Mouse (Mus musculus) intestine, embryonic 14.5 days (tissue): ENCODE measurements around the gene Ces2a. TPM values are rescaled to one million over a fixed set of nuclear protein-coding genes. Genes with fewer than 3 reads are reported as not detected.

Experiments used
- ATAC-seq: fragments of 200-750 bp; cut with Nextera tagmentation; replicated peaks from 2 replicates; pipeline ENCODE4 v1.8.0; 2017; ENCODE audit warnings: low read depth, moderate number of reproducible peaks, moderate TSS enrichment, moderate library complexity; ENCODE audit not compliant: low FRiP score, low TSS enrichment
- DNase-seq: peaks from one replicate; pipeline ENCODE4 v3.0.0-alpha.2; 2018; ENCODE audit warnings: low spot score
- H3K27ac ChIP-seq: fragments of 300-500 bp; sonication (generic); 2 replicates; pipeline ENCODE4 v1.5.1; 2014; ENCODE audit warnings: low read depth, mild to moderate bottlenecking, control low read depth
- H3K27me3 ChIP-seq: fragments of 300-500 bp; sonication (generic); replicated peaks from 2 replicates; pipeline ENCODE4 v1.6.1; 2014; ENCODE audit warnings: low read length, control low read depth; ENCODE audit not compliant: control insufficient read depth, insufficient read depth
- H3K36me3 ChIP-seq: fragments of 300-500 bp; sonication (generic); 2 replicates; pipeline ENCODE4 v1.6.1; 2014; ENCODE audit warnings: low read length, control low read depth; ENCODE audit not compliant: control insufficient read depth, insufficient read depth
- H3K4me1 ChIP-seq: fragments of 300-500 bp; sonication (generic); replicated peaks from 2 replicates; pipeline ENCODE4 v1.6.1; 2014; ENCODE audit warnings: low read length, control low read depth, mixed read lengths; ENCODE audit not compliant: control insufficient read depth, insufficient read depth
- H3K4me2 ChIP-seq: fragments of 300-500 bp; sonication (generic); 2 replicates; pipeline ENCODE4 v1.6.1; 2014; ENCODE audit warnings: low read length
- H3K4me3 ChIP-seq: fragments of 300-500 bp; sonication (generic); 2 replicates; pipeline ENCODE4 v1.5.1; 2014; ENCODE audit warnings: low read depth, low read length, control low read depth, mixed read lengths
- H3K9ac ChIP-seq: fragments of 300-500 bp; sonication (generic); 2 replicates; pipeline ENCODE4 v1.6.1; 2014; ENCODE audit warnings: mild to moderate bottlenecking, low read length
- H3K9me3 ChIP-seq: fragments of 300-500 bp; sonication (generic); 2 replicates; pipeline ENCODE4 v1.6.1; 2016; ENCODE audit warnings: low read length, control low read depth; ENCODE audit not compliant: control insufficient read depth
- WGBS: fragments of 180-500 bp; shearing (Covaris S2); extraction: QIAGEN DNeasy Blood & Tissue Kit; methylation state at CpG from one replicate; pipeline ENCODE4 v1.1.7; 2014; 5-methylcytosine and 5-hydroxymethylcytosine counted together
- polyA plus RNA-seq: library from polyadenylated mRNA; unstranded; fragments of >200 nt; fragmentation: Nextera tagmentation; extraction: Ambion mirVana; gene quantifications from 2 replicates; pipeline ENCODE4 v1.2.1, GENCODE M21; 2014

Ces2a gene
- polyA plus RNA-seq, 1 experiment from 2014 or later = 1.1 TPM

GRCm38 (mm10) chr8:104752818-104753217 lies 19.0 kb downstream of the Ces2a start:
- Histone ChIP-seq H3K4me1 (no peaks in the 10 kb centered on the region), H3K27ac (no peak overlapping the region), H3K4me2 (no peak overlapping the region), H3K36me3 (no peaks in the 10 kb centered on the region), H3K9ac (no peak overlapping the region), H3K27me3 (no peaks in the 10 kb centered on the region), H3K9me3 (no peaks in the 10 kb centered on the region), H3K4me3 (no peak overlapping the region)
- DNase-seq (no peak), ATAC-seq (no peak)
- WGBS = 79% methylated on average over 1 of the region's 1 CpGs

- Histone ChIP-seq H3K9me3 (no peaks in the 10 kb centered on the region), H3K36me3 (no peaks in the 10 kb centered on the region), H3K4me1 (no peaks in the 10 kb centered on the region), H3K9ac (no peak overlapping the region), H3K27me3 (no peaks in the 10 kb centered on the region), H3K4me2 (no peak overlapping the region), H3K4me3 (no peak overlapping the region), H3K27ac (no peak overlapping the region)
- ATAC-seq = no peak
- 53% methylated on average over 1 of the region's 1 CpGs for WGBS
- DNase-seq = no peak
These were observed 23.8 kb downstream of the Ces2a start for GRCm38 (mm10) chr8:104757621-104758020.

- 87% methylated on average over 2 of the region's 2 CpGs for WGBS
- Histone ChIP-seq H3K27me3 (no peaks in the 10 kb centered on the region), H3K9me3 (no peaks in the 10 kb centered on the region), H3K9ac (no peak overlapping the region), H3K4me1 (no peaks in the 10 kb centered on the region), H3K4me2 (no peak overlapping the region), H3K36me3 (no peaks in the 10 kb centered on the region), H3K4me3 (no peak overlapping the region), H3K27ac (no peak overlapping the region)
- DNase-seq = no peak
- no peak for ATAC-seq
These were observed 24.4 kb downstream of the Ces2a start for GRCm38 (mm10) chr8:104758209-104758608.

- 77% methylated on average over 4 of the region's 4 CpGs for WGBS
These were observed 27.3 kb downstream of the Ces2a start for GRCm38 (mm10) chr8:104761126-104761525.

DNA sequence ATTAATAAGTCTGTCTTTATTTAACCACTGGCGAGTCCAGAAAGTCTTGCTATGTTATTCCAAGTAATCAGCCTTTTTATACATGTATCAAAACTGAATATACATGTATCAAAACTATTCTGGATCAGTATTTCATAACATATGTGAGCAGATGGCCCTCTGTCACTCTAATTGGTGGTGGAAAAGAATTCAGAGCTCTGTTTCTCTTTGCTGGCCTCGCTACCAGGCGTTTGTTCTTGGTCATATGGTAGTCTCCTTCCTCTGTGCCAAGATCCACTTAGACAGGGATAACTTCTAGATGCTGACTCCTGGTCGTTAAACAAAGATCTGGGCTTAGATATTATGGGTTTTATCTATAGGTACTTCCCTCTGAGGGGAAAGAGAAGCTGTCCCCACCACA lies 32.7 kb downstream of the Ces2a start:
- Histone ChIP-seq H3K9me3 (no peaks in the 10 kb centered on the region), H3K4me3 (no peak overlapping the region), H3K4me2 (no peak overlapping the region), H3K27me3 (no peaks in the 10 kb centered on the region), H3K36me3 (no peaks in the 10 kb centered on the region), H3K4me1 (no peaks in the 10 kb centered on the region), H3K27ac (no peak overlapping the region), H3K9ac (no peak overlapping the region)
- no peak for DNase-seq
- WGBS = 65% methylated on average over 4 of the region's 4 CpGs
- no peak for ATAC-seq

More at GRCm38 (mm10) chr8:104761126-104761525, 27.3 kb downstream of the Ces2a start:
- no peak overlapping the region for H3K9ac ChIP-seq
- no peaks in the 10 kb centered on the region for H3K9me3 ChIP-seq
- DNase-seq = no peak
- H3K4me1 ChIP-seq = no peaks in the 10 kb centered on the region
- no peak overlapping the region for H3K27ac ChIP-seq
- H3K36me3 ChIP-seq = no peaks in the 10 kb centered on the region
- ATAC-seq = no peak
- H3K27me3 ChIP-seq = no peaks in the 10 kb centered on the region
- H3K4me2 ChIP-seq = no peak overlapping the region
- H3K4me3 ChIP-seq = no peak overlapping the region

GRCm38 (mm10) chr8:104770365-104770764 lies 36.6 kb downstream of the Ces2a start:
- Histone ChIP-seq H3K4me2 (no peak overlapping the region), H3K27ac (no peak overlapping the region), H3K4me3 (no peak overlapping the region), H3K36me3 (no peaks in the 10 kb centered on the region), H3K4me1 (no peaks in the 10 kb centered on the region), H3K27me3 (no peaks in the 10 kb centered on the region), H3K9me3 (no peaks in the 10 kb centered on the region), H3K9ac (no peak overlapping the region)
- no peak for ATAC-seq
- no peak for DNase-seq
- 89% methylated on average over 3 of the region's 3 CpGs for WGBS

DNA sequence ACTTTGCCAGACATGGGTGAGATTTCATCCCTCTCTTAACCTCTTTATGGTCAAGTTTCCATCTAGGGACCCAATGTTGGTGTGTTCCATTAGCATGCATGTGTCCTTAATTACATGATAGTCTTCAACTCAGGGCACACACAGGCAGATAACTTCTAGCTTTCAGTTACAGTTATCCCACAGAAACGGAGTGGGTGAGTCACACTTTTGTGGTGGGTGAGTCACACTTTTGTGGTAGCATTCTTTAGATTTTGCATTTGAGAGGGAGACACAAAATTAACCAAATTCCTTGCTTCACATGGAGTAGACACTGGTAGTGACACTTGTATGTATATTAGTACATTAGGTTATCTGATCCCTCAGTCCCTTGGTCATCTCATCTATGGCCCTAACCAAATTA lies 53.2 kb downstream of the Ces2a start:
- H3K9me3 ChIP-seq = no peaks in the 10 kb centered on the region
- H3K27ac ChIP-seq = no peak overlapping the region
- H3K9ac ChIP-seq = no peak overlapping the region
- no peak for DNase-seq
- no peak overlapping the region for H3K4me2 ChIP-seq
- H3K4me1 ChIP-seq = no peaks in the 10 kb centered on the region
- H3K4me3 ChIP-seq = no peak overlapping the region
- WGBS = 44% methylated on average over 1 of the region's 1 CpGs
- H3K36me3 ChIP-seq = no peaks in the 10 kb centered on the region
- no peaks in the 10 kb centered on the region for H3K27me3 ChIP-seq
- ATAC-seq = no peak

- ATAC-seq = no peak
These were observed 55.1 kb downstream of the Ces2a start for GRCm38 (mm10) chr8:104788929-104789328.

DNA sequence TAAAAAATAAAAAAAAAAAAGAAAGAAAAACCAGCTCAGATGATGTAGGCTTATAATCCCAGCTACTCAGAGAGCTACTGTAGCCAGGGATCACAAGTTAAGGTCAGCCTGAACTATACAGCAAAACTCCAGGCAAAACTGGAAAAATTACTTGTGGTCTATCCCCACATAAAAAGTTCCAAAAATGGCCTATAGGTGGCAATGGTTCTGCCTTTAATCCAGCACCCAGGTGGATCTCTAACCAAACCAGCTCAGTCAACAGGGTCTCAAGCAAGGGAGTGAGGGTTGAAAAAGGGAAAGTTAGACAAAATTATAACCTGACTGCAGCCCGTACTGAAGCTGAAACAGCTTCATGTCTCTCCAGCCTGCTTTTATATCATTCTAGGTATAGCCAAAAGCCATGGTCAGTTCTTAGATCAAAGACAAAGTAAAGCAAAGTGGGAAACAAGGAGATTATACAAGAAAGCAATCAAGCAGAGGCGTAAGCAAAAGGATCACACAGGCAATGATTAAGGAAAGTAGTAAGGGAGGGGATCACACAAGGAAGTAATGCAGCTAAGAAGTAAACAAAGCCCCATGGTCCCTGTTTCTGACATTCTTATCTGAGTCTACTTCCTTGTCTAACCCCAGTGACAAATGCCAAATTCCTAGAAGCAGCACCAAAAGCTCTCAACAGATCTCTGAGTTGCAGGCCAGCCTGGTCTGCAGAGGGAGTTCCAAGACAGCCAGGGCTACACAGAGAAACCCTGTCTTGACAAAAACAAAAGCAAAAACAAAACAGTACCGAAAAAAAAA lies 56.3 kb downstream of the Ces2a start:
- no peak for ATAC-seq
- no peaks in the 10 kb centered on the region for H3K27me3 ChIP-seq
- H3K4me2 ChIP-seq = no peak overlapping the region
- H3K9ac ChIP-seq = no peak overlapping the region
- no peaks in the 10 kb centered on the region for H3K36me3 ChIP-seq
- no peak overlapping the region for H3K4me3 ChIP-seq
- 53% methylated on average over 3 of the region's 3 CpGs for WGBS
- H3K4me1 ChIP-seq = no peaks in the 10 kb centered on the region
- no peak overlapping the region for H3K27ac ChIP-seq
- DNase-seq = no peak
- H3K9me3 ChIP-seq = no peaks in the 10 kb centered on the region

More at GRCm38 (mm10) chr8:104788929-104789328, 55.1 kb downstream of the Ces2a start:
- Histone ChIP-seq H3K27ac (no peak overlapping the region), H3K9me3 (no peaks in the 10 kb centered on the region), H3K4me1 (no peaks in the 10 kb centered on the region), H3K4me2 (no peak overlapping the region), H3K27me3 (no peaks in the 10 kb centered on the region), H3K36me3 (no peaks in the 10 kb centered on the region), H3K4me3 (no peak overlapping the region), H3K9ac (no peak overlapping the region)
- 69% methylated on average over 2 of the region's 2 CpGs for WGBS
- no peak for DNase-seq
